Mouse (Mus musculus): ENCODE measurements around the gene Slc5a4b.
A peak's percentile ranks its signal among the peaks of the same experiment; 100 is the strongest.
"Not testable (repeated sequence)": the region's sequence is repeated elsewhere in the genome, so short reads cannot be mapped to it uniquely, and the experiment has no call there.

The Slc5a4b gene

GRCm38 (mm10) chr10:76110861-76111260 is at the start of gene Slc5a4b:
TSS of gene Slc5a4b (minus strand) at chr10:76110961.
- DNase-seq (ENCODE audit: low spot score): no peak

GRCm38 (mm10) chr10:76158009-76158408 is 47.2 kb upstream of the Slc5a4b start:
- DNase-seq (ENCODE audit: low spot score): no peak

- no peak for DNase-seq (ENCODE audit: low spot score)
Measured at GRCm38 (mm10) chr10:76157528-76157927, 46.8 kb upstream of the Slc5a4b start.

GRCm38 (mm10) chr10:76155911-76156310 is 45.1 kb upstream of the Slc5a4b start:
- DNase-seq (ENCODE audit: low spot score): no peak

GRCm38 (mm10) chr10:76147278-76147677 is 36.5 kb upstream of the Slc5a4b start, which contains the start of gene Slc5a4a:
TSS of gene Slc5a4a (plus strand) at chr10:76147451.
- DNase-seq (ENCODE audit: low spot score): no peak

- no peak for DNase-seq (ENCODE audit: low spot score)
Measured at GRCm38 (mm10) chr10:76146846-76147245, 36.1 kb upstream of the Slc5a4b start.

- DNase-seq (ENCODE audit: low spot score): no peak
Measured at GRCm38 (mm10) chr10:76136318-76136717, 25.6 kb upstream of the Slc5a4b start.

GRCm38 (mm10) chr10:76132506-76132905 is 21.7 kb upstream of the Slc5a4b start:
- no peak for DNase-seq (ENCODE audit: low spot score)

GRCm38 (mm10) chr10:76121495-76121894 is 10.7 kb upstream of the Slc5a4b start:
- no peak for DNase-seq (ENCODE audit: low spot score)

GRCm38 (mm10) chr10:76120124-76120711 is 9.5 kb upstream of the Slc5a4b start:
- DNase-seq (ENCODE audit: low spot score): no peak

GRCm38 (mm10) chr10:76118741-76119140 is 8.0 kb upstream of the Slc5a4b start:
- peak; percentile 27 for DNase-seq (ENCODE audit: low spot score)

GRCm38 (mm10) chr10:76117966-76118365 is 7.2 kb upstream of the Slc5a4b start:
- DNase-seq (ENCODE audit: low spot score): peak; percentile 66

GRCm38 (mm10) chr10:76097368-76097767 is 13.4 kb downstream of the Slc5a4b start:
- peak; percentile 5 for DNase-seq (ENCODE audit: low spot score)

GRCm38 (mm10) chr10:76096580-76096979 is 14.2 kb downstream of the Slc5a4b start:
- no peak for DNase-seq (ENCODE audit: low spot score)

- not testable (repeated sequence) for DNase-seq (ENCODE audit: low spot score)
Measured at GRCm38 (mm10) chr10:76077008-76077407, 33.8 kb downstream of the Slc5a4b start.

GRCm38 (mm10) chr10:76072080-76072479 is 38.7 kb downstream of the Slc5a4b start:
- not testable (repeated sequence) for DNase-seq (ENCODE audit: low spot score)

- DNase-seq (ENCODE audit: low spot score): peak; percentile 37
Measured at GRCm38 (mm10) chr10:76067674-76068613, 42.8 kb downstream of the Slc5a4b start.

- no peak for DNase-seq (ENCODE audit: low spot score)
Measured at GRCm38 (mm10) chr10:76062439-76062838, 48.3 kb downstream of the Slc5a4b start.

- DNase-seq (ENCODE audit: low spot score): no peak
Measured at GRCm38 (mm10) chr10:76051860-76052259, 58.9 kb downstream of the Slc5a4b start.

GRCm38 (mm10) chr10:76048967-76049366 is 61.8 kb downstream of the Slc5a4b start:
- no peak for DNase-seq (ENCODE audit: low spot score)

- no peak for DNase-seq (ENCODE audit: low spot score)
Measured at GRCm38 (mm10) chr10:76047182-76047869, 63.4 kb downstream of the Slc5a4b start.

- DNase-seq (ENCODE audit: low spot score): no peak
Measured at GRCm38 (mm10) chr10:76046754-76047153, 64.0 kb downstream of the Slc5a4b start.
